Mouse (Mus musculus): Measurements from ENCODE around the gene Spsb1.

DNA sequence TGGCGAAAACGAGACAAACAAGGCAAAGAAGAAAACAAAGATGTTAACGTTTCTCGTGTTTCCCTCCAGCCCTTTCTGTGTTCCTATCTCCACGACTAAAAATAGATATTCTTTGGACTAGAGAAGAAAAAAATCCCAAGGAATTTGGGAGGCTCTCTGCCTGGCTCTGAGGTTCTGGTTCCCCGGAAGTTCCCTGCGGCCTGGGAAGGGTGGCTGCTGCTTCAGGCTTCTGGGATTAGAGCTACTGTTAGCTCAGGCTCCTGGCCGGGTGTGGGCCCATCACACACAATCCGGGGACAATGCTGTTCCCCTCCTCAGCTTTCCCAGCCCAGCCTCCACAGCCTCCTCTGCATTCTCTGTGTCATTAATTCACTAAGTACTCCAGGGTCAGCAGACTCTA, 86.8 kb downstream of the Spsb1 start:
- TF ChIP-seq CTCF (IDR thresholded peaks at IDR 0.05) (no peak), EP300 (IDR thresholded peaks at IDR 0.05) (no peak)

Data from lung, postnatal 0 days (tissue).